Mouse (Mus musculus): ENCODE data around the gene Trappc4.
"Not testable (repeated sequence)": the region's sequence is repeated elsewhere in the genome, so short reads cannot be mapped to it uniquely, and the experiment has no call there.

GRCm38 (mm10) chr9:44444402-44445025, 37.1 kb upstream of the Trappc4 start:
- TF ChIP-seq GATA1, TAL1 (IDR thresholded peaks at IDR 0.05; ENCODE audit: low read length): not testable (repeated sequence)

Data from erythroblast, embryonic 14.5 days (primary cell).